Mouse (Mus musculus): ENCODE results near the gene Tmem104.

Gene Tmem104

DNA sequence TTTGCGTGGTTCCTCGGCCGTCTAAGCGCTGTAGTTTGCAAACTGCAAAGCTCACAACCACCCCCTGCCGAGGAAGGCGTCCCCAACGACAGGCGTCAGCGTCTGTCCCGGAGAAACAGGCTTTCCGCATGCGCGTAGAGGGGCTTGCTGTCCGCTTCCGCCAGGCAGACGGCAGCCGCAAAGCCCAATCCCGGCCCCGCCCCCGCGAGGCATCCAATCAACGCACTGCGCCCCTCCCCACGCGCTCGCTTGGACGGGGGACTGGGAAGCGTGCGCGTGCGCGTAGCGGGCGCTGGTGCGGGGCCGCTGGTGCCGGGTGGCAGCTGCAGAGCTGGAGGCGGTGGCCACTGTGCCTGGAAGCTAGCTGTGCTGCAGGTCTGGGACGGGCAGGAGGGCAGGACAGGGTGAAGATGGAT is at the start of gene Tmem104:
Tmem104 (plus strand) TSS at position 264 of the 416 bp plus-strand sequence.
- DNase-seq, result peak; percentile 99 to 100

DNA sequence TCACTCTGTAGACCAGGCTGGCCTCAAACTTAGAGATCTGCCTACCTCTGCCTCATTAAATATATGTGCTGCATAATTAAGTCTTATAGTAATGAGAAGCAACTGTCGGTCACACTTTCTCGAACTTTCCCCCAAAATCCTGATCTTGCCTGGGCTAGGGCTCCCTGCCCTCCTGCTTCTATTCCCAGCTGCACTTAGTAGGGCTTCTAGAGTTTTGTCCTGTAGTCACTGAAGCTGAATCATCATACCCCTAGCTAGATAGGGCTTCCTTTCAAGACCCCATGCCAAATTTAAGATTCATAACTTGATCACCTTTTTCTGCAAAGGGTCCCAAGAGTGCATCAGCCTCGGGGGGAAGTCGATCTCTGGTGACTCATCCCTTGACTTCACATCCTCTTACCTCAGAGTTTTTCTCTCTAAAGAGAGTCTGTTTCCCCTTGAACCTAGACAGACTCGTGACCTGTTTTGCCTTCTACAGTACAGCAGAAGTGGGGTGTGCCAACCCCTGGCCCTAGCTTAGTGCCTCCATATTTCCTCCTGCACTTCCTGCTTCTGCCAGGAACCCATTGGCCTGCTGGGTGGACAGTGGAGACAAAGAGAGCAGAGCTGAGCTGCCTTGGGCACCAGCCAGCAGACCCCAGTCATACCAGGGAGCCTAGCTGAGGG is 48.6 kb upstream of the Tmem104 start:
- no peak for DNase-seq

DNA sequence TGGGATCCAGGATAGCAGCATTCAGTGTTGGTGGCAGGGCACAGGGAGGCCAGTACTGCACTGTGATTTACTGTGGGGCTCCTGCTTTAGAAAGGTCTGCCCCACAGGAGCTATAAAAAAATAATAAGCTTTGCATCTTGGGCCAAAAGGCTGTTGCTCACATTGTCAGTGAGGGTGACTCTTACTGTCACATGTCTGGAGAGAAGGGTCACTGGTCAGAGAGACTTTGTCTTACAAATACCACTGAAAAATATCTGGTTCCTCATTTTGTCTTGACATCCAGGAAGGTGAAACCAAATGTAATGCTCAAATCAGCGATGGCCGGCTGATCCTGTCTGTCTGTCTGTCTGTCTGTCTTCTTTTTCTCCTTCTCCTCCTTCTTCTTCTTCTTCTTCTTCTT is 45.3 kb upstream of the Tmem104 start:
- no peak for DNase-seq

DNA sequence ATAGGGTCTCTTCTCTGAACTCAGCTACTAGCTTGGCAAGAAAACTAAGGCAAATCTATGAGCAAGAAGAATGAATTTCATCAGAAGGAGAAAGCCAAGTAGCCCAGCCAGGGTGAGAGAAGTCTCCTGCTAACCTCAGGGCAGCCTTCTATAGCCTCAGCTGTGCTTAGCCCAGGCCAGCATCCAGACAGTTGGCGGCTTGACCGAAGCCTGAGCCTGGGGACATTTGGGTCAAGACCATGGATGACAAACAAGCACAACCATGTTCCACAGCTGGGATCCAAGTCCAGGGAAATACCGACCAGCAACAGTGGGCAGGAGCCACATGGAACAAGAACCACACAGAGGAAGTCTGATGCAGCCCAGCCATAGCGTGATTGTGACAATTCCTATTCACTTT is 39.5 kb upstream of the Tmem104 start:
- DNase-seq, result no peak

DNA sequence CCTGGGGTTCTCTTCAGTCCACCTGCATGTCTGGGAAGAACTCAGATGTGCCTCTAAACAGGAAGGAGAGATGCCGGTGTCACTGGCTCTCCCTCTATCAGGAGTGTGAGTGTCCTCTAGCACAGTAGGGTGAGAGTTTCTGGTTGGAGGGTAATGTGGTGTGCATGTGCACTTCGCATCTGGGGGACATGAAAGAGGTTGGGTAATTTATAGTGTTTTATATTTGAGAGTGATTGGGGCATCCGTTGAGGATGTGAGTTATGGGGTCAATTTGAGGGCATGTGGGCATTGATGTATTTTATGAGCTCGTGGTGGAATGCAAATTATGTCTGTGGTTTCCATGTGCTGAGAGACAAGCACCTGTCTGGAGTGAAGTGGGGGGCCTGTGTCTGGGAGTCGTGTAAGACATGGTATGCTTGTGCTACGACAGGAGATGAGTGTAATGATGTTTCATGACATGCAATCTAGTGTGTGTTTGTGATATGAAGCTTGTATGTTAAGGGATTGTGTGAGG is 36.5 kb upstream of the Tmem104 start:
- DNase-seq, result no peak

DNA sequence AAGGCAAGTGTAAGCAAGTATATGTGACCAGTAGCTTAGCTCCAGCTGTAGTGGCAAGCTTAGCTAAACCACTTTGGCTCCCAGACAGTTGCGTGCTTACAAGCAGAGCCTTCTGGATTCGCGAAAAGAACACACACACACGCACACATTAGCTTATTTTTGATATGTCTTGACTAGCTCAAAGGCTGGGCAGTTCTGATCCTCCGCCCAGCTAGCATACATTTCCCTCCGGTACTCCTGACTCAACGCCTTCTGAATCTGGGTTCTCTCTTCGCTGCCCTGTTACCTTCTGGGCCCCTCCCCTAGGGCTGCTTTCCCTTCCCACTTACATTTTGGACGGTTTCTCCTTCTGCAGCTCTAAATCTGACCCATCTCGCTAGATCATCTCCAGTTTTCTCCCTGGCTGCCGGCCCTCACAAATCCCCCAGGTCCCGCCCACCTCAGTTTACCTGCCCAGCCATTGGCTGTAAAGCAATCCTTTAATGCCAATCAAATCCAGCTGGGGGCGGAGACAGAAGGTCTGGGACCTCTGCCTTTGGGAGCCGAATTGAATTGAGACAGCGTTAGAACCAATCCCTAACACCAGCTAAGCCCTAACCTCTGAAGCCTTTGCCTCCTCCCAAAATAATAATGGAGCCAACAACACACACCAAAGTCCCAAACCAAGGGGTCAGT is 35.4 kb upstream of the Tmem104 start:
- DNase-seq, result peak; percentile 80 to 88

DNA sequence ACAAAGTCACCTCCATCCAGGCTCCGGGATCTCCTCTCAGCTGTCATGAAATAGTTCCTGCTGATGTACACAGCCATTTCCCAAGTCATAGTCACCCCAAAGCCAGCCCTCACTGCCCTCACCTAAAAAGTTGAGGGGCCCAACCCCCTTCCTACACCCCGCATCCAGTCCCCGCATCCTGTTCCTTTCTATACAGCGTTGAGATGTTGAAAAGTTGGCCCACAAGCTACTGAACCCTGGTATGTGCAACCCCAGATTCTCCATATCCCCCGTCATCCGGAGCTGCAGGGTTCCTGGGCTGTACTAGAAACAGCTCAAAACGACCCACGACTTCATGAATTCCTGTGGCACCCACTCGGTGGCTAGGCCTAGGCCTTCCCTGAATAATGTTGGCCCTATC is 34.2 kb upstream of the Tmem104 start:
- DNase-seq, result peak in 1 of 2 experiments; percentile 12

DNA sequence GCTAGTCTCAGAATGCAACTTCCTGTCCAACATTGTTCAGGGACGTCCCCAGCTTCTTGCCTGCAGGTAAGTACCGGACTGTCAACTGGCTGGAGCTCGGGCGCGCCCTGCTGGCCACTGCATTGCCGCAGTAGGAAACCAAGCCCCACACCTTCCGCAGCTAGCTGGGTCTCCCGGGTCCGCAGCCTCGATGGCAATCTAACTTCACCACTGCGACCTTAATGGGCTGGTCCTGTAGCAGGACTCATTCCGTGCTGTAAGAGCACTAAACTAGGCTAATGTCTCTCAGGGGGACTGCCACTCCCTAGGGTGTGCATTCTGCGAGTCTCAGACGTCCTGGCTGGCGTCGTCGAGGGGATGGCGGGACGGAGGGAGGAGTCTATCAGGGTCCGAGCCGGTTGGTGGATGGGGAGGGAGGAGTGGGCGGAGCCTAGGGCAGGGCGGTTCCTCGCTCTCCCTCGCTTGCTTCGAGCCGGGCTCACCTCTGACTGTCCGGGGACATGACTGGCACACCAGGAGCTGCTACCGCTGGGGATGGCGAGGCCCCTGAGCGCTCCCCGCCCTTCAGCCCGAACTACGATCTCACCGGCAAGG is 33.5 kb upstream of the Tmem104 start:
- DNase-seq, result peak; percentile 87 to 90

DNA sequence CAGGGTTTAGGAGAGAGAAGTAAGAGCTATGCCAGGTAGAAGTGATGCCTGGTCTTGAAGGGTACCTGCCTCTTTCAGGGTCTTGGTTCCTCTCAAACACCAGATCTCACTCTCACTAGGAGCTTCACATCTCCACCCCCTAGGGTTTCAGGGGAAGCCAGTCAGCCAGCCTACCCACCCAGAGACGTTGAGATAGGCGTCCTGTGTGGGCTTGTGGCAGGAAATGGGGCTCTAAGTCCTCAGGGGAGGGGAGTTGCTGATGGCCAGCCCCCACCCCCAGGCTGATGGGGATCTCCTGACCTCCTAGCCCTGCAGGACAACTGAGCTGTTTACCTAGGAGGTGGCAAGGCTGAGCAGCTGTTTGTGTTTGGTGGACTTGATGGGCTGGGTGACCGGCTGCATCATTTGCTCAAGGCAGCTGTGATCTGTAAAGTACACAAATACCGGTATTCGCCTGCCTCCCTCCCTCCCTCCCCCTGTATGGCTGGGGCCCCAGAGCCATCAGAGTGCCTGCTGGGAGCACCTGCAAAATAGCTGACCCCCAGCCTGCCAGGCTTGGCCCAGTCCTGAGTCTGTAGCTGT is 32.1 kb upstream of the Tmem104 start:
- no peak for DNase-seq

DNA sequence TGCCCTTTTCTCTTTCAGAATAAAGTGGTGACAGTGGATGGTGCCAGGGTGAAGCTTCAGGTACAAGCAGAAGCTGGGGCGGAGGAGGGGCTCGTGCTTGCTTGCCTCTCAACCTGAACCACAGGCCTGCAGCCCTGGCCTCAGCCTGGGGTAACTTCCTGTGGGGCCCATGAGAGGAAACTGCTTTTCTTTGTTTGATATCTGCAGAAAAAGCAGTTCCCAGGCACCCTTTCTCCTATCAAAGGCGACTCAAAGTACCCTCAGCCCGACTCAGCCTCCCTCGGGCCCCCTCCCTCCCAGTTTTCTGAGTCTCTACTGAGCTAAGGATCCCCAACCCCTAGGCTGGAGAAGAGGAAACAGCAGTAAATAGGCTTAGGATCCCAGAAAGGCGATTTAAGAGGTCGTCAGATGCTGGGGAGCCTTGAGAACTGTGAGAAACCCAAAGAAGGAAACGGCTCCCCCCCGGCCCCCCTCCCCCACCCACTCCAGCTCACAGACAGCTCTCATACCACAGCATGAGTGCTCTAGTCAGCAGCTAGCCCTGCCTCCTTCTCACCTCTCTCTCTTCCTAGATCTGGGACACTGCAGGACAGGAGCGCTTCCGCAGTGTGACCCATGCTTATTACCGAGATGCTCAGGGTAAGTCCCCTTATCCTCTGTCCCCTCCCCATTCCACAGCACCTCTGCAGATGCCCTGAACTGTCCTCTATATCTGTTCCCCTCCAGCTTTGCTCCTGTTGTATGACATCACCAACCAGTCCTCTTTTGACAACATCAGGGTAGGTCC is 29.2 kb upstream of the Tmem104 start:
- peak in 1 of 2 experiments; percentile 14 for DNase-seq

DNA sequence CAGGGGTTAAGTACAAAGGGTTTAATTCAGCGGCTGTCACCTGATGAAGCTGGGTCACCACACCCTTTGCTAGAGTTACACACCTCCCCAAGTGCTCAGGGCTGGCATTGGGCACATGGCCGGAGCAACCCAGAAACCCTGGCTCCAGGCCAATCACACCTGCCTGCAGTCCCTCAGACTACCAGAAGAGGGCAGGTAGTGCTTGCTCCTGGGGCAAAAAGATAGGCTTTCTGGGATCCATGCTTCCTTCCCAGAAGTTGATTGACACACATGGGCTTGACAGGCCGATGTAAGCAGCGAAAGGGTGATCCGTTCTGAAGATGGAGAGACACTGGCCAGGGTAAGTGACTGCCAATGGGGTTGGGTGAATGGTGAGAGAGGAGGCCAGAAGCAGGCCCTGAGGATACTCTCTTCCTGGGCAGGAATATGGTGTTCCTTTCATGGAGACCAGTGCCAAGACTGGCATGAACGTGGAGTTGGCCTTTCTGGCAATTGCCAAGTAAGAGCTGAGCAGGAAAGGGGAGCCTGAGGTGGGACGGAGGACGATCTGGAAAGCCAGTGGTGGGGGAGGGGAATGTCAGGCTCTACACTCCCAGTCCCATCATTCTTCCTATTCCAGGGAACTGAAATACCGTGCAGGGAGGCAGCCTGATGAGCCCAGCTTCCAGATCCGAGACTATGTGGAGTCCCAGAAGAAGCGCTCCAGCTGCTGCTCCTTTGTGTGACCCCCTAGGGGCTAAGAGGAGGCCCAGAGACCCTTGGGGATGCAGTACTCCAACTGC is 27.1 kb upstream of the Tmem104 start:
- DNase-seq, result peak; percentile 78 to 94

DNA sequence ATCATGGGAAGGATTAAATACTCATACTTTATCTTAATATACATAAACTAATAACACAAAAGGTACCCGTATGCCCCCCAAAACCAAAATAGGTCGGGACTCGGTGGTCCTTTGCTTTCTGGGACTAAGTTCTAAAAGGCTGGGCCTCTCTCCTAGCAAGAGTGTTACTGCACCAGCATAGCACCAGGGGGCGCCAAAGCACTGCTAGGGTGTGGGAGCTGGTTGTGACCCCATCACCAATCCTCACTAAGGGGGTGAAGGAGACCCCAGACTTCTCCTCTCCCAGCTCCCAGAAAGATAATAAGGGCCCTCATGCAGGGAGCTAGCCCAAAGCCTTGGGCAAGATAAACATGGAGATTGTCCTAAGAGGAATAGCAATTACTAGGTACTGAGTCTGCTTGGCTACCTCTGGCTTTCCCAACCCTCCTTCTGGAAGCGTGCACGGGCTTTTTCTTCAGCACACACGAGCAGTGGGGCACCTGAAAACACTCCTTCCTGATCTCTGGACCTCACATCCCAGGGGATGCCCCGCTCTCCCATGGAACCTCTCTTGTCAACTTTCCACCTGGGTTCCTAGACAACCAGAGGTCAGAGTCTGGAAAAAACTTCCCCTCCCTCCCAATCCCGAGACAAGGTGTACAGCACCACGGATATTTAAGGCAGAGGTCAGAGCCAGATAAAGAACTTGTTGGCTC is 26.3 kb upstream of the Tmem104 start:
- DNase-seq, result peak; percentile 80 to 88

DNA sequence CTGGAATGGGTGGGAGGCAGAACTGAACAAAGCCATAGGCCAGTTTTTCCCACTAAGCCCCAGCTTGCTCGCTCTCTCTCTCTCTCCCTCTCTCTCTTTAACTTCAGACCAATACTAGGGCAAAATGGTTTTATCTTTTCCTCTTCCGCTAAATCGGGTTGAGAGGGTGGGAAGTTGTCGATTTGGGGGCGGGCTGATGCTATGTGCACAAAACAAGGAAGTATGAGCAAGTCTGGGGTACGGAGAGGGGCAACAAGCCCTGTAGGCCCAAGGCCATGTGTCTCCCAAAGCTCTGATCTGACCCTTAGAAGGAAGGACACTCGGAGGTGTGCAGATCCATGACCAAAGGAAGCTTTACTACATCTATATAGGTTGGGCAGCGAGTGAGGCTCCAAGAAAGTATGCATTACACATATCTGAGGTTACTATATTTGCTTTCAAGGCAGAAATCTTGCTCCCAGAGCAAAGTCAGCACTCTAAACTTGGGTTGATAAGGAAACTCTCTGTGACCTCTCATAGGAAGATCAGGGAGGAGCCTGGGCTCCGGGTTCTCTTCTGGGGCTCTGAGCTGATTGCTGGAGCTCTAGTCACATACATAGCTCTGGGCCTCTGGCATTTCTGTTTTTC is 25.6 kb upstream of the Tmem104 start:
- DNase-seq, result peak in 1 of 2 experiments; percentile 5

DNA sequence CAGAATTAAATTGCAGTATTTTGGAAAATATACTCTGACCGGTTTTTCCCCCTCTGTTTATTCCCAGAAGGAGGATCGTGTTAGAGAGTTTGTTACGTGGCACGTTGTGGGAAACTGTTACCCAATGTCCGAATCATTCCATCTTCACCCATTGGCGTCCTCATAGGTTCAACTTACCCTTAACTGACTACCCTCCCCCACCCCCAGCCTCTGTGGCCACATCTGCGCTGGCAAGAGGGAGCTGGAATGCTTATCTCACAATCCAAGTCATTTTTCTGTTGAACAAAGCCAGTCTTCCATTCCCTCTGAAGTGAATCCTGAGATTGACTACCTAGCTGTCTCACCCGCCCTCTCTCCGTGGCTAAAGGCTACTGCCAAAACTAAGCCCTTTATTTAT is 25.1 kb upstream of the Tmem104 start:
- DNase-seq, result peak in 1 of 2 experiments; percentile 3

DNA sequence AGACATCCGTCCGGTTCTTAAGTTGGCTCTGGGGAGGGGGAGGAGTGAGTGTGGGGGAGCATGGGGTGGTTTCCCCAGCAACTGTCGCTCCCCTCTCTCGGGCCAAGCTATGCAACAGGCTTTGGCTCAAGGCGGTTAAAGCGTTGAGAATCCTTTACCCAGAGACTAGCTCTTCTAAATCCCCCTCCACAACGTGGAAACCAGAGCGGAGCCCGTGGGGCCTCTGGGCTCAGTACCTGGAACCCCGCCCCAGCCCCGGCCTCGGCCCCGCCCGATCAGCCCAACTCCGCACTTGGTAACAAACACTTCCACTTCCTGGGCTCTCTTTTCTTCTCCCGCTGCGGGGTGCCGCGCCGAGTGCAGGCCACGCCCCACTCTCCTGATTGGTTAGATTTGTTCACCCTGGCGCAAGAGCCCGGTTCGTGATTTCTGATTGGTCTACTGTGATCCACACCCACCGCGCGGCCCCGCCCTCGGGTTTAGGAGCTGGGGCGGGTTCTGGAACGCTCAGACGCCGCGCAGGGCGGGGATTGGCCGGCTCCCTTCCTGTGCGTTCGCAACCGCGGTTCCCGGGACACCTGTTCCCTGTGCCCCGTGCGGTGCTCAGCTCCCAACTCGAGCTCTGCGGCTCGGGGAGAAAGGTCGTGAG is 24.3 kb upstream of the Tmem104 start, which contains the start of gene Slc9a3r1:
Slc9a3r1 (plus strand) TSS at position 510 of the 649 bp plus-strand sequence.
- peak; percentile 99 for DNase-seq

DNA sequence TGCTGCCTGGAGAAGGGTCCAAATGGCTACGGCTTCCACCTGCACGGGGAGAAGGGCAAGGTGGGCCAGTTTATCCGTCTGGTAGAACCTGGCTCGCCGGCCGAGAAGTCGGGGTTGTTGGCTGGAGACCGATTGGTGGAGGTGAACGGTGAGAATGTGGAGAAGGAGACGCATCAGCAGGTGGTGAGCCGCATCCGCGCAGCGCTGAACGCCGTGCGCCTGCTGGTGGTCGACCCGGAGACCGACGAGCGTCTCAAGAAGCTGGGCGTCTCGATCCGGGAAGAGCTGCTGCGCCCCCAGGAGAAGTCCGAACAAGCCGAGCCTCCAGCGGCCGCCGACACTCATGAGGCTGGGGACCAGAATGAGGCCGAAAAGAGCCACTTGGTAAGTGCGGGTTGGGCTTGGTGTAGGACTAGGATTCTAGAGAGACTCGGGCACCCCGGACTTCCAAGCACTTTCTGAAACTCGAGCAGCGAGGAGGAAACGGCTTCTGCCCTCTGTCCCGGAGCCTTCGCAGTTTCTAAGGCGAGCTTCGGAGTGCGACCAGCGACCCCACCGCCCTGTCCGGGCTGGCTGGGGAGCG is 23.6 kb upstream of the Tmem104 start:
- peak in 1 of 2 experiments; percentile 47 for DNase-seq

DNA sequence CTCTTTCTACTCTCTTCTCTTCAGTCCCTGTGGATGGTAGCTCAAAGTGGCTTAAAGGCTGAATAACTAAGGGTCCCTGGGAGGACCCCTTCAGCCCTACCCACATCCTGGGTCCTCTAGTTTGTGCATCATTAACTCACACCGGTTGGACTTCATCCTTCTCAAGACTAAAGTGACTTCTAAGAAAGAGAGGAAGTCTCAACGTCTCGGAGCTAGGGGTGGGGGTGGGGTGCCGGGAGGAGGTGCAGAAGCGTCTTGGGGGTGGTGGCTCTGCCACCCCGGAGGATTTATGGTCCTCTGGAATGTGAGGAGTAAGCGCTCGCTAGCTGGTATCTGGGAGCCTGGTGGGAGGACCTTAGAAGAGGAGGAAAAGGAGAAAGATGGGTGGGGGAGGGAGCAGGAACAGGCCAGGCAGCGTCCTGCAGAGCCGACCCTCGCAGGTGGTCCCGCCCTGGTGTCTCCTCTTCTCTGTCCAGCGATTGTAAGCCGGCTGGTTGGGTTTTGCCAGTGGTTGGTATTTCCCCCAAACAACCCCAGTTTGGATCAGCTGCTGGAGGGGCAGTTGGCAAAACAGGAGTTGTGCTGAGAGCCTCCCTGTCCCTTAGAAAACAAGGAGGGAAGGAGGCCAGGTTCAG is 22.8 kb upstream of the Tmem104 start:
- DNase-seq, result no peak

DNA sequence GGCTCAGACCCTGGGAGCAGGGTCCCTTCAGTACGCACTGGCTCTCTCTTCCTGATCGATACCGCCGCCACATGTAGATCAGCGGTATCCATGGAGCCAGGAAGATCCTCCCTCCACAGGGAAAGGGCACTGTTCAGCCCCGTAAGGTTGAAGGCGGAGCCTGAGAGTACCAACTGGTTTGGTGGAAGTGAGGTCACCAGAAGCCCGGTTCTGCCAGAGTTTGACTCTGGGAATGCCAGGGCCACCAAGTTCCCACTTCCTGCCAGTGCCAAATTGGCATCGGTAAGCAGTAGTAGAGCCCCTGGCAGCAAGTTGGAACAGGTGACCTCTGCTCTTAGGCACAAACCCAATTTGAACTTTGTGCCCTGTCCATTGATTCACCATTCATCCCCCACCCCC is 22.3 kb upstream of the Tmem104 start:
- DNase-seq, result peak; percentile 62 to 79

DNA sequence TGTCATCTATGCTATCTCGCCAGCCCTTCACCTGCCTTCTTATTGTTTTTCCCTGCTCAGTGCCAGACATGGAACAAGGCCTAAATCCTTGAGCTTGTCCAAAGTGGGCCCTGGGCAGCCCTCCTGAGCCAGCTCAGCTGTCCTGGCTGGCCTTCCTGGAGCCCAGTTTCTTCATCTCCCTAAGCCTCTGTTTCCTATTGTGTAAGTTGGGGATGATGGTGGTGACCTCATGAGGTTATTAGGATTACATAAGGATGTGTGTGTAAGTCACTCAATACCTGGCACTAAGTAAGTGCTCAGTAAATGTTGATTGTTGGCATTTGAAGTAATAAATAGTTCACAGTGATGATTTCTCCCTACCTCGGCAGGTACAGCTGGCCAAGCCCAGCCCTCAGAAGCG is 20.5 kb upstream of the Tmem104 start:
- no peak for DNase-seq
